ENCODE assay signal across 26 mouse cellular contexts in genomic region chr15:85072651-85073050, GRCm38 (mm10). TPM values are rescaled to one million over a fixed set of nuclear protein-coding genes. Genes with fewer than 3 reads are reported as not detected.
A peak's percentile ranks its signal among the peaks of the same experiment; 100 is the strongest.
DNase-seq lines count a peak whose midpoint lies in the region; ATAC-seq and TF ChIP-seq lines count a peak whose summit lies in the region.
"Had no signal": no experiment of that assay in that cellular context is flagged by ENCODE, and none has a peak within 500 bp of the region (broad histone marks: within the 10 kb centered on the region; RNA-seq: fewer than 3 reads in every experiment).

No protein-coding gene starts in this region.

- H3K27me3 ChIP-seq in kidney, adult 2 months (replicated peaks; ENCODE audit: control insufficient read depth, insufficient read depth, low read length): no peaks in the 10 kb centered on the region
- H3K27me3 ChIP-seq in kidney, postnatal 0 days (ENCODE audit: insufficient read depth, low read length): no peaks in the 10 kb centered on the region
- H3K27me3 ChIP-seq: Patski had no signal

- H3K9ac ChIP-seq in kidney, postnatal 0 days (ENCODE audit: low read depth, low read length): no peak overlapping the region

- H3K4me1 ChIP-seq in kidney, adult 2 months (ENCODE audit: control insufficient read depth, insufficient read depth, low read length): peaks cover 4% of the 10 kb centered on the region; the same call in 1 of the 2 replicates
- no peaks in the 10 kb centered on the region for H3K4me1 ChIP-seq in kidney, postnatal 0 days (replicated peaks; ENCODE audit: insufficient read depth, low read length)

- no peak for TF ChIP-seq POLR2A in kidney, adult 2 months (IDR thresholded peaks at IDR 0.05; ENCODE audit: low read depth, low read length)

- peak; percentile 25 for DNase-seq in heart, adult 11 months
- DNase-seq in heart, postnatal 4 days: no peak
- peak; percentile 73 for DNase-seq in kidney, adult 2 months
- DNase-seq in kidney, adult 11 months: no peak
- peak; percentile 66 for DNase-seq in kidney, adult 9 months
- DNase-seq in kidney, postnatal 4 days: no peak
- no peak for DNase-seq in kidney, postnatal 0 days (ENCODE audit: low spot score)
- no peak for DNase-seq in kidney, postnatal 14 days
- DNase-seq: adrenal gland, adult 2 months; adrenal gland, adult 8-10 months; adrenal gland, postnatal 10 days; adrenal gland, postnatal 14 days; adrenal gland, postnatal 25 days; adrenal gland, postnatal 36 days; B cell, adult 2 months; cerebellum, adult 11 months; cerebellum, adult 11-12 months had no signal

- H3K36me3 ChIP-seq in kidney, adult 2 months (ENCODE audit: control insufficient read depth, insufficient read depth, low read length): no peaks in the 10 kb centered on the region
- H3K36me3 ChIP-seq in kidney, postnatal 0 days (ENCODE audit: insufficient read depth, low read length): no peaks in the 10 kb centered on the region
- H3K36me3 ChIP-seq: G1E had no signal

- no peak overlapping the region for H3K27ac ChIP-seq in kidney, adult 2 months (ENCODE audit: insufficient read depth, low read depth, low read length)
- no peak overlapping the region for H3K27ac ChIP-seq in kidney, postnatal 0 days

- peak; percentile 63; the same call in 1 of the 2 replicates for ATAC-seq in kidney, postnatal 0 days (replicated peaks; ENCODE audit: low FRiP score, low read depth)
- ATAC-seq: activated CD4-positive, CD25-positive, alpha-beta regulatory T cell, adult 4 months; CD4-positive, CD25-positive, alpha-beta regulatory T cell, adult 4 months; Patski had no signal

- no peak overlapping the region for H3K4me3 ChIP-seq in kidney, adult 2 months (ENCODE audit: insufficient read depth, low read depth, low read length)
- no peak overlapping the region for H3K4me3 ChIP-seq in kidney, postnatal 0 days (replicated peaks; ENCODE audit: low read depth, low read length)

- no peak for TF ChIP-seq CTCF in kidney, adult 2 months (conservative IDR thresholded peaks at IDR 0.05; ENCODE audit: insufficient read depth, insufficient read length, low read depth, low read length)
- TF ChIP-seq CTCF in kidney, postnatal 0 days (IDR thresholded peaks at IDR 0.05; ENCODE audit: low read depth): no peak

- no peak overlapping the region for H3K4me2 ChIP-seq in kidney, postnatal 0 days (ENCODE audit: low read length)

- no peaks in the 10 kb centered on the region for H3K9me3 ChIP-seq in kidney, postnatal 0 days (replicated peaks; ENCODE audit: low read length)
- H3K9me3 ChIP-seq: G1E had no signal

- WGBS in kidney, adult 2 months: 56% methylated on average over 2 of the region's 2 CpGs
- 69% methylated on average over 2 of the region's 2 CpGs for WGBS in kidney, postnatal 0 days

RNA-seq across cellular contexts. Expression of gene Fam118a, which starts 43.9 kb away (rescaled TPM):
- total RNA-seq in heart, postnatal 4 days (2021): 10 to 100 TPM; 14.6 to 14.9 TPM
- 4.1 and 4.9 TPM in 2 replicates for polyA plus RNA-seq in kidney, adult 2 months (2012; rRNA removed)
- polyA plus RNA-seq in kidney, postnatal 0 days (2015; fragmentation: Nextera tagmentation; extraction: Ambion mirVana): 18.4 and 18.8 TPM in 2 replicates

RNA-seq across cellular contexts. Expression of gene Upk3a, which starts 55.7 kb away (rescaled TPM):
- not detected for total RNA-seq in heart, postnatal 4 days (2021)
- 19.6 and 24.9 TPM in 2 replicates for polyA plus RNA-seq in kidney, adult 2 months (2012; rRNA removed)
- 73.7 and 104 TPM in 2 replicates for polyA plus RNA-seq in kidney, postnatal 0 days (2015; fragmentation: Nextera tagmentation; extraction: Ambion mirVana)
- total RNA-seq: adrenal gland, adult 18-20 months; adrenal gland, adult 2 months; adrenal gland, adult 8-10 months; adrenal gland, postnatal 10 days; adrenal gland, postnatal 14 days; adrenal gland, postnatal 25 days; adrenal gland, postnatal 36 days; adrenal gland, postnatal 4 days; CH12.LX; G1E; MEL had no signal
- polyA plus RNA-seq: activated CD4-positive, CD25-positive, alpha-beta regulatory T cell, adult 4 months; adrenal gland, adult 2 months; C2C12; CD4-positive, CD25-positive, alpha-beta regulatory T cell, adult 4 months; G1E; Patski had no signal

RNA-seq across cellular contexts. Expression of gene Smc1b, which starts 59.1 kb away (rescaled TPM):
- under 1 TPM; 0.11 to 0.12 TPM for total RNA-seq in heart, postnatal 4 days (2021)
- not detected in 2 replicates for polyA plus RNA-seq in kidney, adult 2 months (2012; rRNA removed)
- polyA plus RNA-seq in kidney, postnatal 0 days (2015; fragmentation: Nextera tagmentation; extraction: Ambion mirVana): 0.15 and 0.29 TPM in 2 replicates
- total RNA-seq: adrenal gland, adult 18-20 months; adrenal gland, adult 2 months; adrenal gland, adult 8-10 months; adrenal gland, postnatal 25 days; CH12.LX; MEL had no signal
- polyA plus RNA-seq: activated CD4-positive, CD25-positive, alpha-beta regulatory T cell, adult 4 months; adrenal gland, adult 2 months; G1E had no signal

RNA-seq across cellular contexts. Expression of gene Ribc2, which starts 59.2 kb away (rescaled TPM):
- not detected for total RNA-seq in heart, postnatal 4 days (2021)
- polyA plus RNA-seq in kidney, adult 2 months (2012; rRNA removed): 0.16 and 0.17 TPM in 2 replicates
- 0.41 and 0.61 TPM in 2 replicates for polyA plus RNA-seq in kidney, postnatal 0 days (2015; fragmentation: Nextera tagmentation; extraction: Ambion mirVana)
- total RNA-seq: adrenal gland, adult 18-20 months; adrenal gland, adult 2 months; adrenal gland, postnatal 10 days; adrenal gland, postnatal 14 days; adrenal gland, postnatal 25 days; adrenal gland, postnatal 36 days; adrenal gland, postnatal 4 days; CH12.LX; G1E; MEL had no signal
- polyA plus RNA-seq: activated CD4-positive, CD25-positive, alpha-beta regulatory T cell, adult 4 months; adrenal gland, adult 2 months; C2C12; CD4-positive, CD25-positive, alpha-beta regulatory T cell, adult 4 months; G1E; Patski had no signal

Comparison
In these comparisons a context has a peak if more than half of its experiments do, and no peak if none do; other contexts are left out.
1. DNase-seq: peak in heart, adult 11 months (single experiment), kidney, adult 2 months (single experiment) and kidney, adult 9 months (single experiment); none in heart, postnatal 4 days (single experiment), kidney, adult 11 months (single experiment), kidney, postnatal 4 days (0 of 2), kidney, postnatal 0 days (single experiment) and kidney, postnatal 14 days (single experiment).